Mouse (Mus musculus) limb, embryonic 13.5 days (tissue): ENCODE results near the gene Eps15. TPM values are rescaled to one million over a fixed set of nuclear protein-coding genes. Genes with fewer than 3 reads are reported as not detected.

Experiments
- ATAC-seq: fragments of 200-750 bp; cut with Nextera tagmentation; 2 replicates; pipeline ENCODE4 v1.8.0; 2017; ENCODE audit warnings: low read depth, moderate number of reproducible peaks, moderate TSS enrichment; ENCODE audit not compliant: low FRiP score
- H3K27ac ChIP-seq: fragments of 300-500 bp; sonication (generic); 2 replicates; pipeline ENCODE4 v1.5.1; 2015; ENCODE audit warnings: inconsistent platforms, mild to moderate bottlenecking, moderate library complexity
- H3K27me3 ChIP-seq: fragments of 300-500 bp; sonication (generic); 2 replicates; pipeline ENCODE4 v1.6.1; 2015; ENCODE audit warnings: mild to moderate bottlenecking, inconsistent platforms
- H3K36me3 ChIP-seq: fragments of 300-500 bp; sonication (generic); 2 replicates; pipeline ENCODE4 v1.6.1; 2015; ENCODE audit warnings: inconsistent platforms, mild to moderate bottlenecking, moderate library complexity
- H3K4me1 ChIP-seq: fragments of 300-500 bp; sonication (generic); 2 replicates; pipeline ENCODE4 v1.6.1; 2015; ENCODE audit warnings: inconsistent platforms
- H3K4me2 ChIP-seq: fragments of 300-500 bp; sonication (generic); replicated peaks from 2 replicates; pipeline ENCODE4 v1.6.1; 2015; ENCODE audit warnings: inconsistent platforms, mild to moderate bottlenecking, moderate library complexity
- H3K4me3 ChIP-seq: fragments of 300-500 bp; sonication (generic); 2 replicates; pipeline ENCODE4 v1.5.1; 2015; ENCODE audit warnings: moderate library complexity, mild to moderate bottlenecking, inconsistent platforms
- H3K9ac ChIP-seq: fragments of 300-500 bp; sonication (generic); 2 replicates; pipeline ENCODE4 v1.6.1; 2015; ENCODE audit warnings: mild to moderate bottlenecking, inconsistent platforms
- H3K9me3 ChIP-seq: fragments of 300-500 bp; sonication (generic); 2 replicates; pipeline ENCODE4 v1.6.1; 2016; ENCODE audit warnings: inconsistent platforms
- WGBS: fragments of 180-500 bp; shearing (Covaris S2); methylation state at CpG from one replicate; pipeline ENCODE4 v1.1.7; 2015; 5-methylcytosine and 5-hydroxymethylcytosine counted together
- polyA plus RNA-seq: library from polyadenylated mRNA; unstranded; fragments of >200 nt; fragmentation: Nextera tagmentation; extraction: Ambion mirVana; gene quantifications from 2 replicates; pipeline ENCODE4 v1.2.1, GENCODE M21; 2015

Gene Eps15
- polyA plus RNA-seq, 1 experiment from 2014 or later = 39.9 TPM

DNA sequence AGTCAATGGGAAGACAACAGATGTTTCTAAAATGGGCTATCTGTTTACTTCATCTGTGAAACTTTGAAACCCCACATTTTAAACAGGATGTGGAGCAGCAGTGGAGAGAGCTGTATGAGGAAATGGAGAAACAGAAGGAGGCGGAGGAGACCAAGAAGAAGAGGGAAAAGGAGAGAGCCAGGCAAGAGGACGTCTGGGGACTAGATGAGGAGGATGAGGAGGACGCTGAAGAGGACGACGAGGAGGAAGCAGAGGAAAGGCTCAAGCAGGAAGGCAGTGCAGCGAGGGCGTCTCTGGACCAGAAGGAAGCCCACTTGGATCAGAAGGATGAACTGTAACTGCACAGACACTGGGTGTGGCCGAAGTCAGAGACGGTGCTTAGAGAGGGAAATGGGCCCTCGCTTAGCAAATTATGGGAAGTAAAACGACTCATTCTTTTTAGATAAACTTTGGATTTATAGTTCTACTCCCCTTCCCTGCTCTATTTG, 26.4 kb upstream of the Eps15 start:
- WGBS = 70% methylated on average over 11 of the region's 11 CpGs
- H3K27ac ChIP-seq = no peak overlapping the region
- no peaks in the 10 kb centered on the region for H3K36me3 ChIP-seq
- no peaks in the 10 kb centered on the region for H3K9me3 ChIP-seq
- H3K4me2 ChIP-seq = no peak overlapping the region
- no peak for ATAC-seq
- no peak overlapping the region for H3K4me3 ChIP-seq
- no peaks in the 10 kb centered on the region for H3K4me1 ChIP-seq
- H3K27me3 ChIP-seq = no peaks in the 10 kb centered on the region
- H3K9ac ChIP-seq = no peak overlapping the region

DNA sequence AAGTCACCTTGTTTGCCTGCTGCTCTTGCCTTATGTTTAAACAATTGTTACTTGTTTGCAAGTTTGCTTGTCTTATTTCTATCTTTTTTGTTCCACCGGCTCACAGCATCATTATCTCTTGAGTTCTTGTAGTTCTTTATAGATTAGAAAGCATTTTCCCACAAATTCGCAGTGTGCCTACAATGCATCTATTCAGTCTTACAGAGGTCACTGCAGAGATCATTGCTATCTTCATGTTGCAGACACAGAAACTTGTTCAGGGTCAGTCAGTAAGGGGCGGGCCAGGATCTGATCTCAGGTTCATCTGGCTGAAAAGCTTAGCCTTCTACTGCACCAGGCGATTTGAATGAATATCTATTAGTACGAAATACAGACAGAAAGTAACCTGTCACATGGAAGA, 25.6 kb upstream of the Eps15 start:
- Histone ChIP-seq H3K4me3 (no peak overlapping the region), H3K4me1 (no peaks in the 10 kb centered on the region), H3K4me2 (no peak overlapping the region), H3K9me3 (no peaks in the 10 kb centered on the region), H3K27ac (no peak overlapping the region), H3K27me3 (no peaks in the 10 kb centered on the region), H3K9ac (no peak overlapping the region), H3K36me3 (no peaks in the 10 kb centered on the region)
- ATAC-seq = no peak
- 87% methylated on average over 5 of the region's 5 CpGs for WGBS

DNA sequence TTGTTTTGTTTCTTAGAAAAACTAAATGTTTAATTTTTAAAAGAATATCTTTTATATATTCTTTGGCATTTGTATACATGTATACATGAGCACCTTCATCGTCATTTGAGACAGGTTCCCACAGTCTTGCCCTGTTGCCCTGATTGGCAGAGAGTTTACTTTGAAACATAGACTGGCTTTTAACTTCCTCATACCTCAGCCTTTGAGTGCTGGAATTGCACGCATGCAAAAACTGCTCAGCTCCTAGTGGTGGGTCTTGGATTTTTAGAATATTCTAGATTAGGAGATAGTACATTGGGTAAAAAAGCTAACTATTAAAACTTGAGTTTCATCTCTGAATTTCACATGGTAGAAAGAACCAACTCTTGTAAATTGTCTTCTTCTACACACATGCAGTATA, 24.7 kb upstream of the Eps15 start:
- no peak overlapping the region for H3K9ac ChIP-seq
- H3K27me3 ChIP-seq = no peaks in the 10 kb centered on the region
- no peaks in the 10 kb centered on the region for H3K36me3 ChIP-seq
- H3K4me2 ChIP-seq = no peak overlapping the region
- H3K4me1 ChIP-seq = no peaks in the 10 kb centered on the region
- WGBS = 81% methylated on average over 2 of the region's 2 CpGs
- H3K4me3 ChIP-seq = no peak overlapping the region
- no peak overlapping the region for H3K27ac ChIP-seq
- no peak for ATAC-seq
- no peaks in the 10 kb centered on the region for H3K9me3 ChIP-seq

DNA sequence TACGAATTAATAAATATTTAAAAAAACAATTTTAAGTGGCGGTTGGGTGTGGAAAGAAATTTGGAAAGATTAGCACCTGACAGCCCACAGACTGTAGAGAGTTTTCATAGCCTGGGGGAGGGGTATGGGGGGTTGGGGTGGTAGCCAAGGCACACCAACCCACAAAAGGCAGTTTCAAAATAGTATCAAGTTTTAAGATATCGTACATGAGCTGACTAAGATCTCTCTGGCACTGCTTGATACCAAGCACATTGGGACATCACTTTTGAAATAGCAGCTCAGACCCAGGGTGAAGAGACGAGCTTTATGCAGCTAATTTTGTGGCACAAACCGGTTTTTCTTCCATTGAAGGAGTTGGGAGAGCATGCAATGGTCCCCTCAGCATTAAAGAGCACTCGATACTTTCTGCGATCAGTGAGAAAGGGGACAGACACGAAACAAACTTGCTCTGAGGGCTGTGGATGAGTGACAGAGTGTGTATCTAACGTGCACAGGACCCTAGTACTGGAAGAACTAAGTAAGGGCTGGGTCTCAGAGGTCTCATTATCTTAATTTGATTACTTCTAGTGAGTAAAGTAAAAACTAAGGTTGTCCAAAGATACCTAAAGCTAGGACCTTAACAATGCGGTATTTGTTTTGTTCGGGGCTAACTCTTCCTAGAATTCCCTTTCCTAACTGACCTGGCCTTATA, 24.2 kb upstream of the Eps15 start:
- no peak for ATAC-seq
- Histone ChIP-seq H3K9ac (no peak overlapping the region), H3K4me2 (no peak overlapping the region), H3K27ac (no peak overlapping the region), H3K27me3 (no peaks in the 10 kb centered on the region), H3K9me3 (no peaks in the 10 kb centered on the region), H3K4me1 (no peaks in the 10 kb centered on the region), H3K4me3 (no peak overlapping the region), H3K36me3 (no peaks in the 10 kb centered on the region)
- 80% methylated on average over 11 of the region's 11 CpGs for WGBS

DNA sequence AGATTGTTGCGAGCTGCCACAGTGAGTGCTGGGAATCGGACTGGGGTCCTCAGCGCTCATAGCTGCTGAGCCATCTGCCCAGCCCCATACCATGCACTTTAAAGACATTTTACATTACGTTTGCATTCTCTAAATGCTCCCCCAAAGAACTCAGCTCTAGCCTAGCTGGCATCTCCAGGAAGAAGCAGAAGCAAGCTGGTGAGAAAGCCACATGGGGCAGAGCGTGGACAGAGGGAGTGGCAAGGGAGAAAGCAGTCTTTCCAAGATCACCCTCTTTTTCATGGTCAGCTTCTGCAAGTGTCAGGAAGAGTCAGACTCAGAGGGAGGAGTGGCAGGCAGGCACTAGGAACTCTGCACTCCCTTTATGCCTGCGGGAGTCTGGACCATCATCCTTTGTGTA, 23.3 kb upstream of the Eps15 start:
- H3K9ac ChIP-seq = no peak overlapping the region
- no peak for ATAC-seq
- H3K36me3 ChIP-seq = no peaks in the 10 kb centered on the region
- H3K9me3 ChIP-seq = no peaks in the 10 kb centered on the region
- H3K4me1 ChIP-seq = no peaks in the 10 kb centered on the region
- H3K4me2 ChIP-seq = no peak overlapping the region
- WGBS = 88% methylated on average over 6 of the region's 6 CpGs
- no peaks in the 10 kb centered on the region for H3K27me3 ChIP-seq
- H3K4me3 ChIP-seq = no peak overlapping the region
- no peak overlapping the region for H3K27ac ChIP-seq

DNA sequence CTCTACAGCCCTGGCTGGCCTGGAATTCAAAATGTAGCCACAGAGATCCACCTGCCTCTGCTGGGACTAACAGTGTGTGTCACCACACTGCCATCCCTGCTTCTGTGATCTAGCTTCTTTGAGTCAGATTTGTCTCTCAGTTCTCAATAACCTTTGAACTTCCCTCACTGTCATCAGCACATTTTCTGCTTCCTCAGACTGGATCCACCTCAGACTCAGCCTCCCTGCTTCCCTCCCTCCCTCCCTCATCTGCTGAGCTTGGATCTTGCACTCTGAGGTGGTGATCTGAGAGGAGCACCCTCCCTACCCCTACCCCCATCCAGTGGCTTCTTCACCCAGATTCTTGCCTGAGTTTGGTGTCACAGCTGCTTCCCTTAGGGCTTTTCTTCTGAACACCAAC, 22.4 kb upstream of the Eps15 start:
- H3K4me3 ChIP-seq = no peak overlapping the region
- H3K9ac ChIP-seq = no peak overlapping the region
- H3K36me3 ChIP-seq = no peaks in the 10 kb centered on the region
- ATAC-seq = no peak
- H3K4me1 ChIP-seq = no peaks in the 10 kb centered on the region
- no peak overlapping the region for H3K27ac ChIP-seq
- no peak overlapping the region for H3K4me2 ChIP-seq
- H3K9me3 ChIP-seq = no peaks in the 10 kb centered on the region
- H3K27me3 ChIP-seq = no peaks in the 10 kb centered on the region

DNA sequence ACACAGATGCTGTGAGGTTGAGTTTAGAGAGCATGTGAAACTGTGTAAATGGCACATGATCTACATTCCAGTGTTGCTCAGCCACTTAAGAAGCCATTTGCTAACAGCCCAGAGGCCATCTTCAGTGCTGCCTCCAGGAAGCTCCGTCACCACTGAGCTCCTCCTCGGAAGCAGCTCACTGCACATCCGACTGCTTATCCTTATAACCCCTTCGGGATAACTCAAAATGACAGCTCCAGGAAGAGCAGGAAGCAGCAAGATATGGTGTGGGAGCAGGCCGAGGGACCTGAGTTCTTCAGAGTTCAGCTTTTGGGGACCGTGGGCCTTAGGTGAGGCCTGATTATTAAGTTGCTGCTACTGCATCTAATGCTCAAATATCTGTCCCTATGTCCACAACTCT, 18.0 kb upstream of the Eps15 start:
- no peaks in the 10 kb centered on the region for H3K4me1 ChIP-seq
- ATAC-seq = no peak
- no peak overlapping the region for H3K27ac ChIP-seq
- WGBS = 70% methylated on average over 6 of the region's 6 CpGs
- H3K36me3 ChIP-seq = no peaks in the 10 kb centered on the region
- no peak overlapping the region for H3K4me3 ChIP-seq
- H3K9ac ChIP-seq = no peak overlapping the region
- H3K27me3 ChIP-seq = no peaks in the 10 kb centered on the region
- no peak overlapping the region for H3K4me2 ChIP-seq
- no peaks in the 10 kb centered on the region for H3K9me3 ChIP-seq

DNA sequence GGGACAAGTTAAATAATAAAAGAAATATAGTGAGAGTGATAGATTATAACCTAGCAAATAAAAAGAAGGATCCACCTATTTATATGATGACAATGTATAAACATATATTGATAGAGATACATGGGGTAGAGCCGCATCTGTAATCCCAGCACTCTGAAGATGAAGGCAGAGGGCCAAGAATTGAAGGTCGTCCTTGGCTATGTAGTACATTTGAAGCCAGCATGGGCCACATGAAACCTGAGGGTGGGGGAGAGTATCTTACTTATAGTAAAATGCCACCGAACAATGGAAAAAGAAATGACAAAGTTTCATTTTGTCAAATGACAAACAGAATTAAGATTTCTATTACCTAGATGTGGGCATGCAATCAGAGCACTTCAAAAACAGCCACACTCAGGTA, 14.0 kb upstream of the Eps15 start:
- H3K9ac ChIP-seq = no peak overlapping the region
- no peaks in the 10 kb centered on the region for H3K36me3 ChIP-seq
- H3K4me2 ChIP-seq = no peak overlapping the region
- H3K27me3 ChIP-seq = no peaks in the 10 kb centered on the region
- 90% methylated on average over 3 of the region's 3 CpGs for WGBS
- no peak for ATAC-seq
- H3K27ac ChIP-seq = no peak overlapping the region
- H3K4me1 ChIP-seq = no peaks in the 10 kb centered on the region
- no peak overlapping the region for H3K4me3 ChIP-seq
- no peaks in the 10 kb centered on the region for H3K9me3 ChIP-seq

DNA sequence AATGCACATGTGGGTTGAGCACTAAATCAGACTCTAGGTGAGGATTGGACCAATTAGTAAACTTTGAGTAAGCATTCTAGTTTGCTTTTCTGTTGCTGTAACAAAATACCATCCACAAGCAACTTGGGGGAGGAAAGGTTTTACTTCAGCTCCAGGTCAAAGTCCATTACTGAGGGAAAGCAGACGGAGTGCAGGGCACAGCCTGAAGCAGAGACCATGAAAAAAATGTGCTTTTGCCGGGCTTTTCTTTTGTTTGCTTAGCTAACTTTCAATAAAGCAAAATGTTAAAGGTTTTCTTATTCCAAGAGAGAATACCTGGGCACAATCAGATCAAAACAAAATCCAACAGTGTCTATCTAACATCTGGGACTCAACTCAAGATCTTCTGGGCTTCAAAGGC, 13.3 kb upstream of the Eps15 start:
- H3K27ac ChIP-seq = no peak overlapping the region
- no peak overlapping the region for H3K4me2 ChIP-seq
- ATAC-seq = no peak
- H3K4me3 ChIP-seq = no peak overlapping the region
- no peaks in the 10 kb centered on the region for H3K27me3 ChIP-seq
- H3K9me3 ChIP-seq = no peaks in the 10 kb centered on the region
- no peaks in the 10 kb centered on the region for H3K4me1 ChIP-seq
- H3K9ac ChIP-seq = no peak overlapping the region
- H3K36me3 ChIP-seq = no peaks in the 10 kb centered on the region
- WGBS = 52% methylated on average over 2 of the region's 2 CpGs

DNA sequence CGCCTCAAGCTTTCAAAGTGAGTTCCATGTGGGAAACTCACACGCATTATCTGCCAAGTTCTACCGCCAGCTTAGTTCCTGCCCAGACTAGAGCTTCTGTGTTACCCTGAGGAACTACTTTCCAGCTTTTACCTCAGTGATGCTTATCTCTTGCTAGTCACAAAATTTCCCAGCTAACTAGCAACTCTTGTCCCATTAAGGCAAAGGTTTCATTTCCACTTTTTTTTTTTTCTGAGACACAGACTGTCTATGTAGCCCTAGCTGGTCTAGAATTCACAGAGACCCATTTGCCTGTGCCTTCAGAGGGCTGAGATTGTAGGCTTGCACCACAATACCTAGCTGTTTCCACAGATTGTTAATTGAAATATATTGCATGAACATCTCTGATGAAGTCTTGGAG, 12.6 kb upstream of the Eps15 start:
- Histone ChIP-seq H3K9ac (no peak overlapping the region), H3K36me3 (no peaks in the 10 kb centered on the region), H3K4me3 (no peak overlapping the region), H3K27ac (no peak overlapping the region), H3K4me1 (no peaks in the 10 kb centered on the region), H3K4me2 (no peak overlapping the region), H3K27me3 (no peaks in the 10 kb centered on the region), H3K9me3 (no peaks in the 10 kb centered on the region)
- ATAC-seq = no peak
- WGBS = 90% methylated on average over 3 of the region's 3 CpGs

DNA sequence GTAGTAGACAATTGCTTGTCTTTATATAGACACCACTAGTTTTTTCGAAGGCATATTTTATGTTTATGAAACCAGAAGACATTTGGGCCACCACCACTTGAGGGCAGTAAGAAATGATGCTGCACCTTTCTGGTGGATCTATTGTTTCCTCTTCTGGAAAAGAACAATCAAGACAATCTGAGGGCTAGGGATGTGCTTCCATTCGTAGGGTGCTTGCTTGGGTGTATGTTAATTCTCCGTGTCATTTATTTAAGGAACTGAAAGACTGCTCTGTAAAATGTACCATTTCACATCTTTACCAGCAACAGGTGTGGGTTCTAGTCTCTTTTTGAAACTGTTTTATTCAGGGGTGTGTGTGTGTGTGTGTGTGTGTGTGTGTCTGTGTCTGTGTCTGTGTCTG, 11.2 kb upstream of the Eps15 start:
- no peaks in the 10 kb centered on the region for H3K27me3 ChIP-seq
- H3K4me3 ChIP-seq = no peak overlapping the region
- no peak overlapping the region for H3K27ac ChIP-seq
- WGBS = 85% methylated on average over 3 of the region's 3 CpGs
- H3K9me3 ChIP-seq = no peaks in the 10 kb centered on the region
- H3K36me3 ChIP-seq = no peaks in the 10 kb centered on the region
- H3K4me2 ChIP-seq = no peak overlapping the region
- H3K9ac ChIP-seq = no peak overlapping the region
- ATAC-seq = no peak
- H3K4me1 ChIP-seq = no peaks in the 10 kb centered on the region

DNA sequence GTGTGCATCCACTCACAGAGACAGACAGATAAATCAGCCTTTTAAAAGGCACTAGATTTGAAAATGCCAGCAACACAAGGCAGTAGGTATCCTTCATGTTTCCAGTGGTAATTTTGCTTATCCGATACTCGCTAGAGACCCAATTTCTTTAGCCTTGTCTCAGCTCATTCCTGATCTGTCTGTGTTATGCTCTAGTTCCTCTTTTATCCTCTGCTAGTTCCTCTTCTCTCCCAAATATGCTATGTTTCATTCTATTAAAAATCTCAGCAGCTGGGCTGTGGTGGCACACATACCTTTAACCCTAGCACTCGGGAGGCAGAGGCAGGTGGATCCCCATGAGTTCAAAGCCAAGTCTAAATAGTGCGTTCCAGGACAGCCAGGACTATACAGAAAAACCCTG, 8.3 kb upstream of the Eps15 start:
- H3K36me3 ChIP-seq = no peaks in the 10 kb centered on the region
- H3K4me2 ChIP-seq = no peak overlapping the region
- WGBS = 94% methylated on average over 4 of the region's 4 CpGs
- no peak for ATAC-seq
- H3K4me3 ChIP-seq = no peak overlapping the region
- no peaks in the 10 kb centered on the region for H3K27me3 ChIP-seq
- no peaks in the 10 kb centered on the region for H3K4me1 ChIP-seq
- no peak overlapping the region for H3K27ac ChIP-seq
- no peak overlapping the region for H3K9ac ChIP-seq
- H3K9me3 ChIP-seq = no peaks in the 10 kb centered on the region

DNA sequence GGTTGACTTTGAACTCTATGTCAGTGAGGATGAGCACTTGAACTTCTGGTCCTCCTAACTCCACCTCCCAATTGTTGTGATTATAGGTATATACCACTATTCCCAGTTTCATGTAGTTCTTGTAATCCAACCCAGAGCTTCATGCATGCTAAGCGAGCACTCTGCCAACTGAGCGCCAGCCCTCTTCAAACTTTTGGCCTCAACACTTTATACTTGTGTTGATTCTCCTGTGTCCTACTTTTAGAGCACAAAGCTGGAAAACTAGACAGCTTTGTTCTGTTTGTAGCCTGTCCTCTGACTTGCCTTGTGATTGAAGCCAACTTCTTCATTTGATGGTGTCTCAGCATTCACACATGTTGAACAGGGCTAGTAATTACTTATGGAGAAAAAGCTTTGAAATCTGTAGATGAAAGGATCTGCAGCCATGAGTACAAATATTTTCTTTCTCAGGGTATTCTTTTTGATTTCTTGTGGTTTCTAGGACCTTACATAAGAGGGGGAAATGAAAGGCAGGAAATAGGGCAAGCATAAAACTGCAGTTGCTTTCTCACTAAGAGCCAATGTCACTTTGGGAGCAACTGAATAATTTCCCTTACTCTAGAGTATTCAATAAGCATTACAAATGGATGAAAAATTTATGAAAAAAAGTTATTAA, 6.4 kb upstream of the Eps15 start:
- Histone ChIP-seq H3K9ac (no peak overlapping the region), H3K4me2 (no peak overlapping the region), H3K9me3 (no peaks in the 10 kb centered on the region), H3K36me3 (no peaks in the 10 kb centered on the region), H3K27ac (no peak overlapping the region), H3K4me3 (no peak overlapping the region), H3K4me1 (no peaks in the 10 kb centered on the region), H3K27me3 (no peaks in the 10 kb centered on the region)
- ATAC-seq = no peak
- WGBS = 84% methylated on average over 2 of the region's 2 CpGs
